Mouse (Mus musculus): ENCODE data around the gene Tbx10. TPM values are rescaled to one million over a fixed set of nuclear protein-coding genes. Genes with fewer than 3 reads are reported as not detected.

The Tbx10 gene
- 1 to 10 TPM in 1 of 2 experiments, not detected in 1; 1.2 TPM for polyA plus RNA-seq (2017; shearing (Covaris generic))

GRCm38 (mm10) chr19:3992416-3992815, at the start of gene Tbx10:
Gene Tbx10, plus strand, starts transcription at chr19:3992752.

GRCm38 (mm10) chr19:3958470-3958869, 34.1 kb upstream of the Tbx10 start, which contains the start of gene Aldh3b3:
Gene Aldh3b3, plus strand, starts transcription at chr19:3958645.

GRCm38 (mm10) chr19:3972229-3972628, 20.3 kb upstream of the Tbx10 start, which contains the start of gene Aldh3b2:
Gene Aldh3b2, plus strand, starts transcription at chr19:3972328.

GRCm38 (mm10) chr19:3986334-3986733, 6.2 kb upstream of the Tbx10 start, which contains the start of gene Acy3:
Gene Acy3, plus strand, starts transcription at chr19:3986570.

GRCm38 (mm10) chr19:4000119-4000900, 7.8 kb downstream of the Tbx10 start, which contains the start of the genes Nudt8 and Gm49405:
Gene Nudt8, plus strand, starts transcription at chr19:4000580.
Gene Gm49405, plus strand, starts transcription at chr19:4000626.

GRCm38 (mm10) chr19:4003112-4003511, 10.6 kb downstream of the Tbx10 start, which contains the start of gene Doc2g:
Gene Doc2g, plus strand, starts transcription at chr19:4003313.

GRCm38 (mm10) chr19:4012432-4013022, 20.0 kb downstream of the Tbx10 start, which contains the start of gene Ndufv1:
Gene Ndufv1, minus strand, starts transcription at chr19:4012806.

GRCm38 (mm10) chr19:4037788-4038232, 45.3 kb downstream of the Tbx10 start, which contains the start of gene Gstp1:
Gene Gstp1, minus strand, starts transcription at chr19:4037985.

GRCm38 (mm10) chr19:4045966-4046865, 53.7 kb downstream of the Tbx10 start, which contains the start of gene Gstp2:
Gene Gstp2, minus strand, starts transcription at chr19:4046023.

Other genes with a start within 250 kb of the Tbx10 start
- gene Kmt5b, start 225.3 kb upstream of the Tbx10 start, polyA plus RNA-seq (2017; shearing (Covaris generic)): 10 to 100 TPM; 84.1 to 84.2 TPM
- gene Chka, start 141.0 kb upstream of the Tbx10 start, polyA plus RNA-seq (2017; shearing (Covaris generic)): 10 to 100 TPM; 15.3 to 18.1 TPM
- gene Tcirg1, start 85.6 kb upstream of the Tbx10 start, polyA plus RNA-seq (2017; shearing (Covaris generic)): 10 to 100 TPM; 69.0 to 87.5 TPM
- 100 to 1,000 TPM; 135 to 181 TPM for gene Ndufs8, start 80.0 kb upstream of the Tbx10 start, polyA plus RNA-seq (2017; shearing (Covaris generic))
- gene Aldh3b1, start 62.9 kb upstream of the Tbx10 start, polyA plus RNA-seq (2017; shearing (Covaris generic)): under 1 TPM; 0.34 to 0.40 TPM
- 10 to 100 TPM; 45.3 to 51.4 TPM for gene Unc93b1, start 57.6 kb upstream of the Tbx10 start, polyA plus RNA-seq (2017; shearing (Covaris generic))
- under 1 TPM; 0.24 to 0.86 TPM for gene Aldh3b3, start 34.1 kb upstream of the Tbx10 start, polyA plus RNA-seq (2017; shearing (Covaris generic))
- gene Aldh3b2, start 20.4 kb upstream of the Tbx10 start, polyA plus RNA-seq (2017; shearing (Covaris generic)): under 1 TPM in 1 of 2 experiments, not detected in 1; 0.20 TPM
- gene Acy3, start 6.2 kb upstream of the Tbx10 start, polyA plus RNA-seq (2017; shearing (Covaris generic)): under 1 TPM in 1 of 2 experiments, not detected in 1; 0.36 TPM
- gene Nudt8, start 7.8 kb downstream of the Tbx10 start, polyA plus RNA-seq (2017; shearing (Covaris generic)): 10 to 100 TPM; 14.8 to 15.3 TPM
- gene Gm49405, start 7.9 kb downstream of the Tbx10 start, polyA plus RNA-seq (2017; shearing (Covaris generic)): 1 to 10 TPM; 1.2 to 4.0 TPM
- gene Doc2g, start 10.6 kb downstream of the Tbx10 start, polyA plus RNA-seq (2017; shearing (Covaris generic)): 1 to 10 TPM in 1 of 2 experiments, under 1 TPM in 1; 0.68 to 4.7 TPM
- gene Ndufv1, start 20.1 kb downstream of the Tbx10 start, polyA plus RNA-seq (2017; shearing (Covaris generic)): 100 to 1,000 TPM; 152 to 159 TPM
- gene Gstp1, start 45.2 kb downstream of the Tbx10 start, polyA plus RNA-seq (2017; shearing (Covaris generic)): 100 to 1,000 TPM; 537 to 539 TPM
- gene Gstp2, start 53.3 kb downstream of the Tbx10 start, polyA plus RNA-seq (2017; shearing (Covaris generic)): 10 to 100 TPM in 1 of 2 experiments, 1 to 10 TPM in 1; 3.0 to 16.9 TPM
- gene Gstp3, start 66.8 kb downstream of the Tbx10 start, polyA plus RNA-seq (2017; shearing (Covaris generic)): 100 to 1,000 TPM in 1 of 2 experiments, 10 to 100 TPM in 1; 94.0 to 111 TPM
- gene Cabp2, start 88.8 kb downstream of the Tbx10 start, polyA plus RNA-seq (2017; shearing (Covaris generic)): not detected
- gene Cdk2ap2, start 104.4 kb downstream of the Tbx10 start, polyA plus RNA-seq (2017; shearing (Covaris generic)): 100 to 1,000 TPM; 834 to 888 TPM
- gene Pitpnm1, start 107.2 kb downstream of the Tbx10 start, polyA plus RNA-seq (2017; shearing (Covaris generic)): 100 to 1,000 TPM; 344 to 350 TPM
- gene Aip, start 133.1 kb downstream of the Tbx10 start, polyA plus RNA-seq (2017; shearing (Covaris generic)): 100 to 1,000 TPM; 182 to 196 TPM
- 1 to 10 TPM in 1 of 2 experiments, under 1 TPM in 1; 0.18 to 1.7 TPM for gene Gpr152, start 147.0 kb downstream of the Tbx10 start, polyA plus RNA-seq (2017; shearing (Covaris generic))
- under 1 TPM; 0.38 to 0.82 TPM for gene Cabp4, start 151.3 kb downstream of the Tbx10 start, polyA plus RNA-seq (2017; shearing (Covaris generic))
- 100 to 1,000 TPM; 373 to 413 TPM for gene Coro1b, start 155.9 kb downstream of the Tbx10 start, polyA plus RNA-seq (2017; shearing (Covaris generic))
- gene Ptprcap, start 160.9 kb downstream of the Tbx10 start, polyA plus RNA-seq (2017; shearing (Covaris generic)): 1,000 to 10,000 TPM; 1,211 to 1,532 TPM
- 10 to 100 TPM; 46.4 to 51.4 TPM for gene Rps6kb2, start 170.6 kb downstream of the Tbx10 start, polyA plus RNA-seq (2017; shearing (Covaris generic))
- 10 to 100 TPM; 19.4 to 27.5 TPM for gene Carns1, start 182.7 kb downstream of the Tbx10 start, polyA plus RNA-seq (2017; shearing (Covaris generic))
- 100 to 1,000 TPM; 738 to 929 TPM for gene Tbc1d10c, start 198.5 kb downstream of the Tbx10 start, polyA plus RNA-seq (2017; shearing (Covaris generic))
- 1,000 to 10,000 TPM; 1,029 to 1,265 TPM for gene Ppp1ca, start 199.3 kb downstream of the Tbx10 start, polyA plus RNA-seq (2017; shearing (Covaris generic))
- 100 to 1,000 TPM in 1 of 2 experiments, 10 to 100 TPM in 1; 59.1 to 116 TPM for gene Rad9a, start 208.9 kb downstream of the Tbx10 start, polyA plus RNA-seq (2017; shearing (Covaris generic))
- gene Clcf1, start 221.5 kb downstream of the Tbx10 start, polyA plus RNA-seq (2017; shearing (Covaris generic)): 10 to 100 TPM; 27.4 to 50.0 TPM
- gene AC109138.7, start 221.6 kb downstream of the Tbx10 start, polyA plus RNA-seq (2017; shearing (Covaris generic)): not detected
- gene Pold4, start 239.1 kb downstream of the Tbx10 start, polyA plus RNA-seq (2017; shearing (Covaris generic)): 100 to 1,000 TPM; 107 to 109 TPM